Mouse (Mus musculus) spleen, postnatal 4 days (tissue): ENCODE results near the gene Pllp.

Experiments
- DNase-seq, 2 experiments: peaks; one replicate each; pipeline ENCODE4 v3.0.0; 2022; ENCODE audit warnings: low spot score in 2 of 2

The Pllp gene

GRCm38 (mm10) chr8:94703972-94704668 lies 8.0 kb upstream of the Pllp start:
- peak; percentile 98 to 100 for DNase-seq

GRCm38 (mm10) chr8:94702844-94703813 lies 7.1 kb upstream of the Pllp start:
- DNase-seq: peak; percentile 78 to 87

- DNase-seq: no peak
Measured at GRCm38 (mm10) chr8:94702156-94702555, 6.1 kb upstream of the Pllp start.

GRCm38 (mm10) chr8:94700421-94700935 lies 4.4 kb upstream of the Pllp start:
- DNase-seq: no peak

GRCm38 (mm10) chr8:94699366-94699765 lies 3.3 kb upstream of the Pllp start:
- DNase-seq: no peak

- no peak for DNase-seq
Measured at GRCm38 (mm10) chr8:94697956-94698355, 1.9 kb upstream of the Pllp start.

GRCm38 (mm10) chr8:94696566-94696965 lies 488 bp upstream of the Pllp start:
- no peak for DNase-seq

GRCm38 (mm10) chr8:94695341-94695993 lies 611 bp downstream of the Pllp start:
- DNase-seq: no peak

GRCm38 (mm10) chr8:94694701-94695100 lies 1.4 kb downstream of the Pllp start:
- no peak for DNase-seq

- DNase-seq: no peak
Measured at GRCm38 (mm10) chr8:94685953-94686352, 10.1 kb downstream of the Pllp start.

- no peak for DNase-seq
Measured at GRCm38 (mm10) chr8:94684287-94684686, 11.8 kb downstream of the Pllp start.

- DNase-seq: no peak
Measured at GRCm38 (mm10) chr8:94682732-94683524, 13.2 kb downstream of the Pllp start.

- no peak for DNase-seq
Measured at GRCm38 (mm10) chr8:94680414-94680813, 15.7 kb downstream of the Pllp start.

GRCm38 (mm10) chr8:94678582-94678981 lies 17.5 kb downstream of the Pllp start:
- DNase-seq: no peak

GRCm38 (mm10) chr8:94675923-94676322 lies 20.2 kb downstream of the Pllp start:
- no peak for DNase-seq

- no peak for DNase-seq
Measured at GRCm38 (mm10) chr8:94674384-94674783, 21.7 kb downstream of the Pllp start.

- DNase-seq: peak; percentile 94 to 96
Measured at GRCm38 (mm10) chr8:94666456-94667308, 29.4 kb downstream of the Pllp start, which contains the start of gene Arl2bp. Arl2bp (plus strand) TSS chr8:94666600.

- no peak for DNase-seq
Measured at GRCm38 (mm10) chr8:94664722-94665121, 31.4 kb downstream of the Pllp start.

GRCm38 (mm10) chr8:94660418-94660817 lies 35.7 kb downstream of the Pllp start:
- DNase-seq: no peak

- DNase-seq: no peak
Measured at GRCm38 (mm10) chr8:94658031-94658430, 38.0 kb downstream of the Pllp start.
